Mouse (Mus musculus) C2C12 (cell line): Measurements from ENCODE around the gene Gm21987. TPM values are rescaled to one million over a fixed set of nuclear protein-coding genes. Genes with fewer than 3 reads are reported as not detected.

Experiments
- H3K27me3 ChIP-seq: one replicate; pipeline ENCODE4 v1.6.1; 2011; ENCODE audit not compliant: control insufficient read depth, insufficient read depth, insufficient read length
- H3K36me3 ChIP-seq: one replicate; pipeline ENCODE4 v1.6.1; 2011; ENCODE audit not compliant: control insufficient read depth, insufficient read depth
- H3K4me3 ChIP-seq: one replicate; pipeline ENCODE4 v1.5.1; 2011; ENCODE audit warnings: mild to moderate bottlenecking, control low read depth; ENCODE audit not compliant: poor library complexity, insufficient read depth, severe bottlenecking
- H3K79me2 ChIP-seq: one replicate; pipeline ENCODE4 v1.6.1; 2011; ENCODE audit not compliant: control insufficient read depth, insufficient read depth
- H3K79me3 ChIP-seq: one replicate; pipeline ENCODE4 v1.6.1; 2011; ENCODE audit warnings: low read depth, control low read depth
- H3ac ChIP-seq: one replicate; pipeline ENCODE3; 2011; ENCODE audit warnings: low read depth; ENCODE audit not compliant: control insufficient read depth, insufficient read length
- CEBPB ChIP-seq: IDR thresholded peaks from one replicate; pipeline ENCODE4 v1.6.1; 2011; ENCODE audit warnings: low read depth, mild to moderate bottlenecking, control low read depth, moderate library complexity
- CTCF ChIP-seq: IDR thresholded peaks from one replicate; pipeline ENCODE4 v1.5.1; 2011; ENCODE audit not compliant: control insufficient read depth, insufficient read depth, insufficient read length
- FOSL1 ChIP-seq: IDR thresholded peaks from one replicate; pipeline ENCODE4 v1.8.0; 2011; ENCODE audit warnings: mild to moderate bottlenecking, low read length; ENCODE audit not compliant: poor library complexity, insufficient read depth, severe bottlenecking
- MAX ChIP-seq: IDR thresholded peaks from one replicate; pipeline ENCODE4 v1.6.1; 2011; ENCODE audit warnings: mild to moderate bottlenecking, control low read depth
- MYOD1 ChIP-seq: IDR thresholded peaks from one replicate; pipeline ENCODE4 v1.6.1; 2011; ENCODE audit warnings: low read depth; ENCODE audit not compliant: control insufficient read depth, insufficient read length
- MYOG ChIP-seq: IDR thresholded peaks from one replicate; pipeline ENCODE4 v1.6.1; 2011; ENCODE audit not compliant: control insufficient read depth, insufficient read length; ENCODE audit errors: extremely low read depth
- USF1 ChIP-seq: IDR thresholded peaks from one replicate; pipeline ENCODE4 v1.6.1; 2011; ENCODE audit warnings: low read depth, mild to moderate bottlenecking, control low read depth, moderate library complexity
- polyA plus RNA-seq: library from polyadenylated mRNA; unstranded; fragments of >200 nt; fragmentation: generic; extraction: Trizol; gene quantifications from one replicate; pipeline ENCODE4 v1.2.1, GENCODE M21; 2012; ENCODE audit warnings: missing spikeins

Gm21987 gene
- polyA plus RNA-seq, 1 experiment, result not detected

GRCm38 (mm10) chr16:38407584-38407983, 60.7 kb downstream of the Gm21987 start:
- Histone ChIP-seq H3ac (no peak overlapping the region), H3K79me3 (no peaks in the 10 kb centered on the region), H3K79me2 (no peaks in the 10 kb centered on the region), H3K4me3 (no peak overlapping the region), H3K36me3 (no peaks in the 10 kb centered on the region), H3K27me3 (no peaks in the 10 kb centered on the region)
- TF ChIP-seq CEBPB (no peak), MYOG (no peak), FOSL1 (no peak)

- TF ChIP-seq MYOD1, result no peak
- TF ChIP-seq FOSL1, result no peak
- no peak for TF ChIP-seq USF1
- no peak for TF ChIP-seq CTCF
- no peak for TF ChIP-seq MAX
- no peak for TF ChIP-seq MYOG
- TF ChIP-seq CEBPB, result no peak
- Histone ChIP-seq H3K27me3 (no peaks in the 10 kb centered on the region), H3K79me3 (no peaks in the 10 kb centered on the region), H3ac (no peak overlapping the region), H3K4me3 (no peak overlapping the region), H3K79me2 (no peaks in the 10 kb centered on the region), H3K36me3 (no peaks in the 10 kb centered on the region)
These were observed 61.6 kb downstream of the Gm21987 start for GRCm38 (mm10) chr16:38408416-38408815.

Other genes with a start within 250 kb of the Gm21987 start
- gene Nr1i2, start 52.2 kb upstream of the Gm21987 start, polyA plus RNA-seq, result not detected
- gene Maats1, start 4.9 kb upstream of the Gm21987 start, polyA plus RNA-seq, result 0.61 TPM
- 404 TPM for gene Cox17, start within 50 bp of the Gm21987 start, polyA plus RNA-seq
- gene Popdc2, start 15.2 kb downstream of the Gm21987 start, polyA plus RNA-seq, result 0.30 TPM
- gene Pla1a, start 86.1 kb downstream of the Gm21987 start, polyA plus RNA-seq, result 3.0 TPM
- gene Adprh, start 105.7 kb downstream of the Gm21987 start, polyA plus RNA-seq, result 52.2 TPM
- 8.7 TPM for gene Cd80, start 108.5 kb downstream of the Gm21987 start, polyA plus RNA-seq
- gene Timmdc1, start 175.6 kb downstream of the Gm21987 start, polyA plus RNA-seq, result 29.5 TPM
- gene Poglut1, start 203.2 kb downstream of the Gm21987 start, polyA plus RNA-seq, result 25.8 TPM
- 56.9 TPM for gene Tmem39a, start 211.7 kb downstream of the Gm21987 start, polyA plus RNA-seq